Mouse (Mus musculus): ENCODE measurements around the gene C130032M10Rik. TPM values are rescaled to one million over a fixed set of nuclear protein-coding genes. Genes with fewer than 3 reads are reported as not detected.

Gene C130032M10Rik
- not detected in 2 replicates for total RNA-seq (2017)

DNA sequence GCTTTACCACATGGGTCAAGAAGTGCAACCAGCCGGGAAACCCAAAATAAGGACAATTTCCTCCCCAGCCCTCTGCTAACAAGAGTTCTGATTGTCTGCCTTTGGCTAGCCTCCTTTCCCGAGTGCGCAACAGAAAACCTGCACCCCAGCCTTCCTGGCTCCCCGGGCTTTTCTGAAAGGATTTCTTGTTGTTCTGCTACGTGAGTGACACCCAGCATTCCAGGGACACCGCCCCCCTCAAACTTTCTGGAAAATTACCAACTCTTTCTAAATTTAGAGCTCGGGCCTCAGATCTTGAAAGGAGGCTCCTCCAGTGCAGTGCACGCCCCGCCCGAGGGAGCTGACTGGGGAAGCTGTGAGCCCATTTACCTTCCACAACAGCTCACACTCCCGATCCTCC is at the start of gene C130032M10Rik:
C130032M10Rik (plus strand) TSS at position 334 of the 400 bp plus-strand sequence.
- no peak for ATAC-seq (ENCODE audit: extremely low read depth, insufficient number of reproducible peaks, low FRiP score, poor library complexity, severe bottlenecking)

DNA sequence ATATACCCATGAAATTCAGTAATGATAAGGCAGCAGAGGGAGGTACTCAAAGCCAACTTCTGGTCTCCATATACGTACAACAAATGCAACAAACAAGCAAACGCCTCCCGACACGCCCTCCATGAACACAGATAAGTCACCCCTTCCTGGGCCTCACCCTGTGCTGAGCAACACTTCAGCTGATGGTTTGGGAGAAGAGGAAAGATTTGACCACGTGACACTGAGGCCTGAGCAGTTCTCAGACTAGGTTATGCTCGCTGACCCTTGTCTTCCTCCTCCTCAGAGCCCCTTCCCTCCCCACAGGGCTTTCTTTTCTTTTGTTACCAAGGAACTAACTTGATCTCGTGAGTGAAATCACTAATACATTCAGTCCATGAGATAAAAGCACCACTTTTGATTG is 48.6 kb upstream of the C130032M10Rik start:
- ATAC-seq (ENCODE audit: extremely low read depth, insufficient number of reproducible peaks, low FRiP score, poor library complexity, severe bottlenecking) = no peak

DNA sequence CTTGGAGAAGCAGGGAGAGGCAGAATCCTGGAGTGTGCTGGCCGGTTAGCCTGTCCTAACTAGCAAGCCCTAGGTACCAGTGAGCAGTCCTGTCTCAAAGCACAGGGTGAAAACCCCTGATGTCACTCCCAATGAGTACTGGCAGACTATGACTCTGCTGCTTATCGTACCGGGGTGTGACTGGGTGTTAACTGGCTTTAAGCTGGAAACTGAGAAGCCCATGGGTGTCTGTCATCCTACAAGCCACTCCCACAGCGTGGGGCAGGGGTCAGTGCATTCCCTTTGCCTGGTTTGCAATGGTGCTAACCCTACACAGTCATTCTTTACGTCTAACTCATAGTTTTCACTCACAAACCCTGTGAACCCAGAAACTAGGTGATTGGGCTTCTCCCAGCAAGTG is 47.3 kb upstream of the C130032M10Rik start:
- ATAC-seq (ENCODE audit: extremely low read depth, insufficient number of reproducible peaks, low FRiP score, poor library complexity, severe bottlenecking) = no peak

DNA sequence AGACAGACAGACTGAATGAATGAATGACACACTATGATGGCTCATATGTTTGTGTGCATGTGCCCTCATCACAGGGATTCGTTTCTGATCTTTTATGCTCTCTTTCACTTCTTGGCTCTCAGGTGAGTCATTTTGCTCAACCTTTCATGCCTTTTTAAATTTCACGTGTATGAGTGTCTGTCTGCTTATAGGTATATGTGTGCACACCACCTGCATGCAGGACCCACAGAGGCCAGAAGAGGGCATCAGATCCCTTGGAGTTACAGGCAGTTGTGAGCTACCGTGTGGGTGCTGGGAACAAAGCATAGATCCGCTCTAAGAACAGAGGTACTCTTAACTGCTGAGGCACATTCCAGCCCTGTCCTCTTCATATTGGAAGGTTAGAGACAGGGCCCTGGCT is 46.8 kb upstream of the C130032M10Rik start:
- no peak for ATAC-seq (ENCODE audit: extremely low read depth, insufficient number of reproducible peaks, low FRiP score, poor library complexity, severe bottlenecking)

DNA sequence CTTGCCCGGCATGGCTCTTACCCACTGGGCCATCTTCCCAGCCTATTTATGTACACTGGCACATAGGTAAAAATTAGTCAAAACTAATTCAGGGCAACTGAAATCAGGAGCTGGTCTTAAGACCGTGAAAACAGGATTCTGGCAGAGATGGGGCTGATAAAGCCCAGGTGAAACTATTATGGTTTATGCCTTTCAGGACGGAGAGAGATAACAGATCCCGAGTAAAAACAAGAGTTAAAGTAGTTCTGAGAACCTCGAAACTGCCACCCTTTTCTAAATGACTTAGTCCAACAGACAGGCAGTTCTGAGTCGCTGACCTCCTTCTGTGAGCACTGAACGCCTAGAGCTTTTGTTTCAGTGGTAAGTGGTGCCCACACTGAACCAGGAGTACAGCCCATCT is 43.6 kb upstream of the C130032M10Rik start:
- no peak for ATAC-seq (ENCODE audit: extremely low read depth, insufficient number of reproducible peaks, low FRiP score, poor library complexity, severe bottlenecking)

DNA sequence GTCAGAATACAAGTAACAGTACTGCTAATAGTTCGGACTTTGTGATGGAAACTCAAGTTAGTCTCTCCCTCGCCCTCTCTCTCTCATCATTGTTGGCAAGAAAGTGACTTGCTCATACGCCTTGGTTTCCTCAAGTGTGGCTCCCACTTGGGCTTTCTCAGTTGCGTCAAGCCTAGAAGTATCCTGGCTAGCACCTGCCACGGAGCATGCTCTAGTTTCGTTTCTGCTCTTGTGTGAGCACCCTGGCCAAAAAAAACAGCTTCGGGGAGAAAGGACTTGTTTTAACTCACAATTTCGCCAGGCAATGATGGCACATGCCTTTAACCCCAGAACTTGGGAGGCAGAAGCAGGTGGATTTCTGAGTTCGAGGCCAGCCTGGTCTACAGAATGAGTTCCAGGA is 38.5 kb upstream of the C130032M10Rik start:
- no peak for ATAC-seq (ENCODE audit: extremely low read depth, insufficient number of reproducible peaks, low FRiP score, poor library complexity, severe bottlenecking)

DNA sequence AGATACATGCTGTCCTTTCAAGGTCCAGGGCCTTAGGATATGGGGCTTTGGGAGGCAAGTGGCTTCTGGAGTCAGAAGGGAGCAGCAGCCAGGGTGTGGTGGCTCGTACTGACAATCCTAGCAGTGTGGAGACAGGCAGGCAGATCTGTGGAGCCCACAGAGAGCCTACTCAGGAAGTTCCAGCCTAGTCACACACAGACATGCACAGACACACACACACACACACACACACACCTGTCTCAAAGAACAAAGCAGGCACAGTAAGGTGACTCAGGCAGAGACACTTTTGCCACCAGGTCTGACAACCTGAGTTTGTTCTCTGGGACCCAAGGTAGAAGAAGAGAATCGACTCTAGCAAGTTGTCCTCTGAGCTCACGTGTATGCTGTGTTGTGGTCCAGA is 34.6 kb upstream of the C130032M10Rik start:
- ATAC-seq (ENCODE audit: extremely low read depth, insufficient number of reproducible peaks, low FRiP score, poor library complexity, severe bottlenecking) = no peak

DNA sequence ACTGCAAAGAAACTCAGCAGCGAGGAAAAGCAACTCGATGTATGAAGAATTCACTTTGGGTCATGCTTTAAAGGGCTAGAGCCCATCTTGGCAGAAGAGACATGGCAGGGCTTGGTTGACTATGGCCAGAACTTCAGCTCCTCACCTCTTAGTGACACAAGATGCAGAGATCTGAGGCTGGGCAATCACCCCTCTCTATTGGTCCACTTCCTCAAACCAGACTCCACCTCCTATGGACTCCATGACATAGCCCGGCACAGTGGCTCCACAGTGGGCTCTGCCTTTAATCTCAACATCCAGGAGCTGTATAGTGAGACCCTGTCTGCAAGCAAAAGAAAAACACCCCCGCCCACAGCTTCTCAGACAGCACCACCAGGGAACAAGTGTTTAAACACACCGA is 30.7 kb upstream of the C130032M10Rik start:
- ATAC-seq (ENCODE audit: extremely low read depth, insufficient number of reproducible peaks, low FRiP score, poor library complexity, severe bottlenecking) = no peak

DNA sequence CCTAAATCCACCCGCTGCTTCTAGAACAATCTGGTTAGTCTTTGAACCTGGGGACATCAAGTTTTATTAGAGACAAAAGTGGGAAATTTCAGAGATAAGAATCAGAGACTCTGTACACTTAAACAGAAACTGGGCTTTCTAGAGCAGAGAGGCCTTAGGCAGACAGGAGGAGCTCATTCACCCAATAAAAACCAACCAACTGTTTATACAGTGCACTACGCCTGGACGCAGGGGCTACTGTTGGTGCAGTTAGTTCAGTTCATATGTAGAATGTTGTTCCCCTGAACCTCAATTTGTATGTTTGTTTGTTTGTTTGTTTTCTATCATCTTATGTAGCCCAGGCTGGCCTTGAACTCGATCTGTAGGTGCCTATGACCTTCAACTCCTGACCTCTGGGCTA is 28.7 kb upstream of the C130032M10Rik start:
- no peak for ATAC-seq (ENCODE audit: extremely low read depth, insufficient number of reproducible peaks, low FRiP score, poor library complexity, severe bottlenecking)

DNA sequence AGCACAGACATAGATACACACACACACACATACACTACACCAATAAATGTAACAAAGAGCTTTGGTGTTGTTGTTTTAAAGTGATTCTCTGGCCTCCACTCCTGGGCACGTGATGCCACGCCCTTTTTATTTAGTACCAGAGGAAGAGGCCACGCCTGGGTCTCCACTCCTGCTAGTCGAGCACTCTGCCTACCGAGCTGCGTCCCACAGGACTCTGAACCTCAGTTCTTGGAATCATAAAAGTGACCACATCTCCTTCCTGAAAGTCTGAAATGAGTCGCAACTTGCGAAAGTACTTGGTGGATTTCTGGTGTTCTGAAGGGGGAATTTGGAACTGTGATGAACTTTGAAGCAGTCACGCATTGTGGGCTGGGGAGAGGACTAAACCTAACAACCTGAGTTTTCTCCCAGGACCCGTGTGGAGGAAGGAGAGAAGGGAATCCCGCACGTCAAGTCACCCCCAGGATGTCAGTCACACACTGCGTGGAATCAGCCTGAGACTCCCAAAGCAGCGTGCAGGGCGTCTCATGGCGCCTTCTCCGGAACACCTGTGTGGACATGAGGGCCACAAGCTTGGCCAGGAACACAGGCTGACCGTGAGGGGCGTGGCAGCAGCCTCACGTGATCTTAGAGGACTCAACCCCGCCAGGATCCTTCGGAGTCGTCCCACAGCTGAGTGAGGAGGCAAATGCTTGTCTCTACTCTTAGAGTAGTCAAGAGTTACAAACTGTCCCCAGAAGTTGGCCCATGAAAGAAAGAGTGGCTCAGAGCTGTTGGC is 27.8 kb upstream of the C130032M10Rik start:
- no peak for ATAC-seq (ENCODE audit: extremely low read depth, insufficient number of reproducible peaks, low FRiP score, poor library complexity, severe bottlenecking)

DNA sequence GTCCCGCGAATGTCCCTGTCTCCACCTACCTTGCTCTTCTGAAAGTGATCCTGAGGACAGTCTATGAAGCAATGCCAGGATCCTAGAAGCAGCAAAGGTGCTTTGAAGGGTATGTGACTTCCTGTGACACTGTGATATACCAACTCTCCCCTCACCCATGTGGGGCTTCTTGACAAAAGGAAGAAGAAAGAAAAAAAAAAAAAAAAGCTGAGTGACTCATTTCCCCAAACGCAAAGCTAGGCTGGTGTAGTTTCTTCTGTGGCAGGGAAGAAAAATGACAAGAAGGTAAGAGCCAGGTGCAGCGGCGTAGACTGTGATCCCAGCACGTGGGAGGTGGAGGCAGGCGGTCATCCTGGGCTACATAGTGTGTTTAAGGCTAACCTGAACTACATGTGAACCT is 19.0 kb upstream of the C130032M10Rik start:
- ATAC-seq (ENCODE audit: extremely low read depth, insufficient number of reproducible peaks, low FRiP score, poor library complexity, severe bottlenecking) = no peak

DNA sequence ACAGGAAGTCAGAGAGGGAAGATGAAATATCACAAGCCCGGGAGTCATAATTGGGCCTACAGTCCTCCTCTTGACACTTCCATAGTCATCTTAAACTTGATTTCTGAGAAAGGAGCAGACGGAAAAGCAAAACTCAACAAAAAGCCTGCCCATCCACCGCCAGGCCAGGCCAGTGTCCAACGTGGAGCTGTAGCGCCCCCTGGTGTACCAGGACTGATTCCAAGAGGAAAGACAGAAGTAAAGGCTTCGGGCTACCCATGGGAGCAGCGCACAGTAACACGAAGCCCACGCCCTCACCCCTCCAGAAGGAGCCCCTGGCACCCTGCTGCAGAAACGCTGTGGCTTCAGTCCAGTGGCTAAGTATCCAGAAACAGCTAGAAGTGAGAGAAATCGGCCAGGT is 17.3 kb upstream of the C130032M10Rik start:
- ATAC-seq (ENCODE audit: extremely low read depth, insufficient number of reproducible peaks, low FRiP score, poor library complexity, severe bottlenecking) = no peak

DNA sequence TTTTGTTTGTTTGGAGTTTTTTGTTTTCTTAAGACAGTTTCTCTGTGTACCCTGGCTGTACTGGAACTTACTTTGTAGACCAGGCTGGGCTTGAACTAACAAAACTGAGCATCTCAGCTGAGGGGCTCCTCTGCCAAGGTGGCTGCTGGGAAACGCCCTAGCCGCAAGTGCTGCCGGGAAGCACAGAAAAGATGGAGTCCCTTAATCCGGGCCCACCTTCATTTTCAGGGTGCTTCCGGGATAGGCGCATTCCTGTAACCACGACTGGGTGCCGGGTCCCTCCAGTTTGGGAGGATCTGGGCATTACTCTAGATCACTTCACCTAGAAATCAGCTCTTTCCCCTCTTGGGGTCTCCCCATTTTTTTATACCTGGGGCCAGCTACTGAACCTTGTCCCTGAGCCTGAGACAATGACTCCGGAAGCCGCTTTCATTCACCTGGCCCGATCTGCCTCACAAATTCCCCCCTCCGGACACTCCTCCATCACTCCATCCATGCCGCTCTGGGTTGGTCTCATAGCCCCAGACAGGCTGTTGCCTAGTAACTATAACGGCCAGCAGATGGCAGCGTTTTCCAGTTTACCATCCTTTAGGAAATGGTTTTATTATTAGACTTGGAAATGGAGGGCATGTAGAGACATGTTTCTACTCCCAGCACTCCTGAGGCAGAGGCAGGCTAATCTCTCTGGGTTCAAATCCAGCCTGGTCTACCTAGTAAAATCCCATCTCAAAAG is 15.5 kb upstream of the C130032M10Rik start:
- no peak for ATAC-seq (ENCODE audit: extremely low read depth, insufficient number of reproducible peaks, low FRiP score, poor library complexity, severe bottlenecking)

DNA sequence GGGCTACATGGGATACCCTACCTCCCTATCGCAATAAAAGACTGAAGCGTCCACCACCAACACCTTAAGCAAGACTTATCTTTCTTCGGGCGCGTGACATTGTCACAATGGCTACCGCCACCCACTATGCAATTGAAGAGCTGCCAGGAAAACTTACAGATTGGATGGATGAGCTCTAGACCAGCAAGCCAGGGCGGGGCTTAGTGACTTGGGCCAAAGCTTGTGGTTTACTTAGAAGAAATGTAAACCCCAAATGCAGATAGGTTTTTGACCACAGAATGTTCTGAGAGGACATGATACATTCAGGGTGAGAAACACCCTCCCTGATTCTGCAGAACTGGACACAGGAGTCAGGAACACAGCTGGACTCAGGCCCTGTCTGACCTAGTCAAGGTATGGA is 14.4 kb upstream of the C130032M10Rik start:
- ATAC-seq (ENCODE audit: extremely low read depth, insufficient number of reproducible peaks, low FRiP score, poor library complexity, severe bottlenecking) = no peak

DNA sequence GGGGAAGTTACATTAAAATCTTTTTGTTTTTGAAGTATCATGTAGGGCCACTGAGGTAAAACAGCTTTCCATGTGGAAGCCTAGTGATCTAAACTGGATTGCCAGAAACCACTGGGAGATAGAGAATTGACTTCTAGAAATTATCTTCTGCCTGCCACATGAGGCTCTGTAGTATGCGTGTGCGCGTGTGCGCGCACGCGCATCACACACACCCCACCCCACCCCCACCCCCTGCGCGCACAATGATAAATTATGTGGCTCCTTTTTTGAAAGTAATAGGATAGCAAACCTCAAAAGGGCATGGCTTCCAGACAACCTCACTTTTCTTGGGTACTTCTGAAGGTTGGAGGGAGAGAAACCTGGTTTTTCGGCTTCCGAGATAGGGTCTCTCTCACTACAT is 13.6 kb upstream of the C130032M10Rik start:
- ATAC-seq (ENCODE audit: extremely low read depth, insufficient number of reproducible peaks, low FRiP score, poor library complexity, severe bottlenecking) = no peak

DNA sequence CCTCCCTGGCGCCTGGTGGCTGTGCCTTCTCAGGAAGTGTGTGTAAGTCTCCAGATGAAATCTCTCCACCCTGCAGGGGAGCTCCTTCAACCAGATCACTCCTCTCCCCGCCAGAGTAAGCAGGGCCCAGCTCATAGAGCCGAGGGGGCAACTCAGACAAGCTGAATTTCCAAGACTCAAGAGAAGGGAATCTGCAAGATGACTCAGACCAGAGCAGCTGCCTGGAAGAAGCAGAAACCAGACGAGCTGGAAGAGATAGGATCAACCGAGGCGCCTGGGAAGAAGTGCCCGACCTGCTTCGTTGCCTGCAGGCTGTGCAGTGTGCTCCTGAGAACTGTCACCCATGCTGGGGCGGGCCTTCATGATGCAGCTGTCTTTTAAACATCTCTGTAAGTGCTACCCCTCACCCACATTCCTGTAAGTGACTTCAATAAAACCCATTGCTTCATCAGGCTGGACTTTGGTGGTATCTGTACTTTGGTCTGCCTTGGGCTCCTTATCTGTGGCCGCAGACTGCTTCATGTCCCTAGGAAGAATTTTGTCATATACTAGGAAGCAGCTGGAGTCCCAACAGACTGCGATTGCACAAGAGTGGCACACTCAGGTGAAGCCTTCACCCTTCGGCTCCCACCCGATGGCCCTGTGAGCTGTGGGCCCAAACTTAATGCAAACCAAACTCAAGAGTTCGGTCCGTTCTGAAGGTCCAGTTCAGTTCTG is 12.6 kb upstream of the C130032M10Rik start:
- ATAC-seq (ENCODE audit: extremely low read depth, insufficient number of reproducible peaks, low FRiP score, poor library complexity, severe bottlenecking) = no peak

DNA sequence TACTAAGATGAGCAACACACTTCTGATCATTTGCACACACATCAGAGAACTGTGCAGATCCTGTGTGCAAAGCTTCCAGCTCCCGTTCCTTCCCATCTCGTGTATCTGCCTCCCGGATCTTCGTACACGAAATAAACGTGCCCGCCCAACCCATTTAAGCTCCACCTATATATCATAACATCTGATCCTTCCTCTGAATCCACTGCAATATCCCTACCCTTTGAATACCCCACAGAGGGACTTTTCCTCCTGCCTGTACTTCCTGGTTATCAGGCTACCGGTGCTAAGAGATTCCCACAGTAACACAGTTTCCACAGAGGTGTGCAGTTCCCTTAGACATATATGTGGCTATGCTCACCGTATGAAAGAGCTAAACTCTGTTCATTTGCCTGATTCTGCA is 10.7 kb upstream of the C130032M10Rik start, which contains the start of gene Ccr4:
Ccr4 (minus strand) TSS at position 101 of the 400 bp plus-strand sequence.
- no peak for ATAC-seq (ENCODE audit: extremely low read depth, insufficient number of reproducible peaks, low FRiP score, poor library complexity, severe bottlenecking)

DNA sequence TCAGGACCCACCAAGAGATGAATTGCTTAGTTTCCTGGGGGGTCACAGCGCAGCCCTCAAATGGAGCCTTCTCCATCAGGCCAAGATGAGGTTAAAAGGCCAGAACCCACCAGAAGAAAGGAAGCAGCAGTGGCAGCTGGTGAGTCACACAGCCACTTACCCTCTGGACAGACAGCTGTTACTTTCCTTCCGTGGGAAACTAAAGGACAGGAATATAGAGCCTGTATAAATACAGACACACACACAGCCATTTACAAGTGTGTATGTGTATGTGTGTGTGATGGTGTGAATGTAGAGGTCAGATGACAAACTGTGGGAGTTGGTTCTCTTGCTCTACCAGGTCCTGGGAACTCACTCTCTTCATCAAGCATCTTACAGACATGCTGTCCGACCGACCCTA is 8.9 kb upstream of the C130032M10Rik start:
- no peak for ATAC-seq (ENCODE audit: extremely low read depth, insufficient number of reproducible peaks, low FRiP score, poor library complexity, severe bottlenecking)

DNA sequence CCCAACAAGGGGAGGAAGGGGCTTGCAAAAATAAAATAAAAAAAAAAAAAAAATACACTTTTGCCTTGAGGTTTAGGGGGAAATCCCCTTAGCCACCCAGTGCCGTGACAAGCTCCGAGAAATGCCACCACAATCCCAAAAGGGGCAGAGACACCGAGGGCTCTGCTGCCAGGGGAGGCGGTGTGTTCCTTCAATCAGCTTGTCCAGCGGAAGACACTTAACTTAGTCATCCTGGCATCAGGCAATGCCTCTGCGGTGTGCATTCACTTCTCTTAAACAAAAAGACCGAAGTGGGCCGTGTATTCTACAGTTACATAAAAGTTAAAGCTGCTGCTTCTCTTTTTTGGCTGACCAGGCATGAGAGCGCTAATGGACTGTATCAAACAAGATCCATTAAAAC is 8.1 kb upstream of the C130032M10Rik start:
- no peak for ATAC-seq (ENCODE audit: extremely low read depth, insufficient number of reproducible peaks, low FRiP score, poor library complexity, severe bottlenecking)

DNA sequence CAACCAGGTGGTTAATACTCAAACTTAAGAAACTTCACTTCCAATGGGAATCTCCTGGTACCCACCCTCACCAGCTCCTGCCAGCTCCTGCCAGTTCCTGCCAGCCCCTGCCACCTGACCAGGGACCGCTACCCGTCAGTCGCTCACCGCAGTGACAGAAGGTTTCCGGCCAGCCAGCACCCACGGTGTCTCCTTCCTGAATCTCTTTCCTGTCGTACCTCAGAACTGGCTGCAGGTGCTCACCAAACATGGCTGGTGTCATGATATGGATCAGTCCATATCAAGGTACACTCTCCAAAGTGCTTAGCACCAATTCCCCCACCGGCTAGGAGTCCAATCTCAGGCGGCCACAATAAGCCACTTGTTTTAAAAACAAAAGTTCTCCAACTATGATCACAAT is 5.7 kb upstream of the C130032M10Rik start:
- ATAC-seq (ENCODE audit: extremely low read depth, insufficient number of reproducible peaks, low FRiP score, poor library complexity, severe bottlenecking) = no peak

Measured in neutrophil, adult 5-6 weeks (primary cell).